Mouse (Mus musculus) kidney, embryonic 15.5 days (tissue): ENCODE data around the gene Prss1. TPM values are rescaled to one million over a fixed set of nuclear protein-coding genes. Genes with fewer than 3 reads are reported as not detected.
"Not testable (repeated sequence)": the region's sequence is repeated elsewhere in the genome, so short reads cannot be mapped to it uniquely, and the experiment has no call there.

Source experiments
- ATAC-seq: fragments of 200-750 bp; cut with Nextera tagmentation; replicated peaks from 2 replicates; pipeline ENCODE4 v1.8.0; 2017; ENCODE audit warnings: moderate TSS enrichment; ENCODE audit not compliant: low FRiP score
- H3K27ac ChIP-seq: fragments of 300-500 bp; sonication (generic); 2 replicates; pipeline ENCODE4 v1.5.1; 2015; ENCODE audit warnings: mild to moderate bottlenecking, inconsistent platforms
- H3K27me3 ChIP-seq: fragments of 300-500 bp; sonication (generic); 2 replicates; pipeline ENCODE4 v1.6.1; 2015; ENCODE audit warnings: inconsistent platforms
- H3K36me3 ChIP-seq: fragments of 300-500 bp; sonication (generic); 2 replicates; pipeline ENCODE4 v1.6.1; 2015; ENCODE audit warnings: inconsistent platforms
- H3K4me1 ChIP-seq: fragments of 300-500 bp; sonication (generic); 2 replicates; pipeline ENCODE4 v1.6.1; 2015; ENCODE audit warnings: inconsistent platforms
- H3K4me2 ChIP-seq: fragments of 300-500 bp; sonication (generic); 2 replicates; pipeline ENCODE4 v1.6.1; 2015; ENCODE audit warnings: moderate library complexity, mild to moderate bottlenecking, inconsistent platforms
- H3K4me3 ChIP-seq: fragments of 300-500 bp; sonication (generic); replicated peaks from 2 replicates; pipeline ENCODE4 v1.5.1; 2015; ENCODE audit warnings: mild to moderate bottlenecking, inconsistent platforms
- H3K9ac ChIP-seq: fragments of 300-500 bp; sonication (generic); 2 replicates; pipeline ENCODE4 v1.6.1; 2015; ENCODE audit warnings: mild to moderate bottlenecking, inconsistent platforms
- H3K9me3 ChIP-seq: fragments of 300-500 bp; sonication (generic); replicated peaks from 2 replicates; pipeline ENCODE4 v1.6.1; 2016; ENCODE audit warnings: inconsistent platforms
- WGBS: fragments of 180-500 bp; shearing (Covaris S2); methylation state at CpG from one replicate; pipeline ENCODE4 v1.1.7; 2015; ENCODE audit warnings: mixed read lengths; 5-methylcytosine and 5-hydroxymethylcytosine counted together
- polyA plus RNA-seq: library from polyadenylated mRNA; unstranded; fragments of >200 nt; fragmentation: Nextera tagmentation; extraction: Ambion mirVana; gene quantifications from 2 replicates; pipeline ENCODE4 v1.2.1, GENCODE M21; 2015

Gene Prss1
- polyA plus RNA-seq, result 0.52 TPM in 1 of 2 replicates, not detected in the other

GRCm38 (mm10) chr6:41458632-41459031 lies at the start of gene Prss1:
TSS of gene Prss1 (plus strand) at chr6:41458932.
- H3K36me3 ChIP-seq, ATAC-seq, H3K27ac ChIP-seq, H3K4me3 ChIP-seq, H3K9ac ChIP-seq, H3K9me3 ChIP-seq, H3K4me2 ChIP-seq, H3K4me1 ChIP-seq, H3K27me3 ChIP-seq: not testable (repeated sequence)

GRCm38 (mm10) chr6:41442261-41442660 lies 16.5 kb upstream of the Prss1 start:
- ATAC-seq, H3K36me3 ChIP-seq, H3K9ac ChIP-seq, H3K4me3 ChIP-seq, H3K9me3 ChIP-seq, H3K27me3 ChIP-seq, H3K4me2 ChIP-seq, H3K4me1 ChIP-seq, H3K27ac ChIP-seq: not testable (repeated sequence)
- WGBS, result 82% methylated on average over 2 of the region's 2 CpGs

GRCm38 (mm10) chr6:41446045-41446444 lies 12.7 kb upstream of the Prss1 start, which contains the start of gene Gm10334:
TSS of gene Gm10334 (minus strand) at chr6:41446145.
- H3K9ac ChIP-seq, H3K4me3 ChIP-seq, H3K36me3 ChIP-seq, H3K9me3 ChIP-seq, ATAC-seq, H3K27ac ChIP-seq, H3K4me2 ChIP-seq, H3K4me1 ChIP-seq, H3K27me3 ChIP-seq: not testable (repeated sequence)

- H3K4me2 ChIP-seq, result no peak overlapping the region
- 84% methylated on average over 3 of the region's 3 CpGs for WGBS
- H3K27ac ChIP-seq, result no peak overlapping the region
- no peaks in the 10 kb centered on the region for H3K36me3 ChIP-seq
- H3K27me3 ChIP-seq, result no peaks in the 10 kb centered on the region
- no peaks in the 10 kb centered on the region for H3K9me3 ChIP-seq
- H3K4me1 ChIP-seq, result no peaks in the 10 kb centered on the region
- ATAC-seq, result no peak
- no peak overlapping the region for H3K4me3 ChIP-seq
- no peak overlapping the region for H3K9ac ChIP-seq
Observed at GRCm38 (mm10) chr6:41499374-41499773, 40.6 kb downstream of the Prss1 start.

GRCm38 (mm10) chr6:41504915-41505314 lies 46.2 kb downstream of the Prss1 start:
- no peak overlapping the region for H3K4me3 ChIP-seq
- no peak overlapping the region for H3K27ac ChIP-seq
- no peak overlapping the region for H3K4me2 ChIP-seq
- no peak overlapping the region for H3K9ac ChIP-seq
- H3K9me3 ChIP-seq, result no peaks in the 10 kb centered on the region
- no peaks in the 10 kb centered on the region for H3K36me3 ChIP-seq
- ATAC-seq, result no peak
- H3K4me1 ChIP-seq, result no peaks in the 10 kb centered on the region
- no peaks in the 10 kb centered on the region for H3K27me3 ChIP-seq
- WGBS, result 83% methylated on average over 2 of the region's 2 CpGs

GRCm38 (mm10) chr6:41505323-41505722 lies 46.6 kb downstream of the Prss1 start:
- Histone ChIP-seq H3K4me1 (no peaks in the 10 kb centered on the region), H3K9me3 (no peaks in the 10 kb centered on the region), H3K4me2 (no peak overlapping the region), H3K27me3 (no peaks in the 10 kb centered on the region), H3K27ac (no peak overlapping the region), H3K9ac (no peak overlapping the region), H3K36me3 (no peaks in the 10 kb centered on the region), H3K4me3 (no peak overlapping the region)
- ATAC-seq, result no peak
- 79% methylated on average over 6 of the region's 6 CpGs for WGBS

Other genes with a start within 250 kb of the Prss1 start
- not detected in 2 replicates for gene Try4, start 156.7 kb upstream of the Prss1 start, polyA plus RNA-seq
- gene Try5, start 142.1 kb upstream of the Prss1 start, polyA plus RNA-seq, result 0.27 TPM in 1 of 2 replicates, not detected in the other
- 0.42 TPM in 1 of 2 replicates, not detected in the other for gene Try10, start 104.8 kb upstream of the Prss1 start, polyA plus RNA-seq
- 0.19 TPM in 1 of 2 replicates, not detected in the other for gene Prss3, start 81.3 kb upstream of the Prss1 start, polyA plus RNA-seq
- gene Gm5771, start 66.6 kb upstream of the Prss1 start, polyA plus RNA-seq, result not detected in 2 replicates
- not detected in 2 replicates for gene Gm10334, start 12.8 kb upstream of the Prss1 start, polyA plus RNA-seq
- gene Prss2, start 62.9 kb downstream of the Prss1 start, polyA plus RNA-seq, result not detected in 2 replicates
- 13.2 and 15.0 TPM in 2 replicates for gene Ephb6, start 146.6 kb downstream of the Prss1 start, polyA plus RNA-seq
- 3.8 and 4.7 TPM in 2 replicates for gene Trpv6, start 177.5 kb downstream of the Prss1 start, polyA plus RNA-seq
- 1.5 and 1.8 TPM in 2 replicates for gene Trpv5, start 221.8 kb downstream of the Prss1 start, polyA plus RNA-seq
- gene Llcfc1, start 225.5 kb downstream of the Prss1 start, polyA plus RNA-seq, result 0.22 TPM in 1 of 2 replicates, not detected in the other
- gene Kel, start 245.4 kb downstream of the Prss1 start, polyA plus RNA-seq, result 3.7 and 5.8 TPM in 2 replicates